Mouse (Mus musculus) lung, embryonic 14.5 days (tissue): ENCODE results near the gene Hoga1. TPM values are rescaled to one million over a fixed set of nuclear protein-coding genes. Genes with fewer than 3 reads are reported as not detected.

Source experiments
- ATAC-seq: fragments of 200-750 bp; cut with Nextera tagmentation; 2 replicates; pipeline ENCODE4 v1.8.0; 2017; ENCODE audit warnings: mild to moderate bottlenecking, moderate TSS enrichment, moderate library complexity; ENCODE audit not compliant: insufficient read depth
- DNase-seq: peaks from one replicate; pipeline ENCODE4 v3.0.0-alpha.2; 2015
- H3K27ac ChIP-seq: fragments of 300-500 bp; sonication (generic); 2 replicates; pipeline ENCODE4 v1.5.1; 2014; ENCODE audit warnings: low read depth, mild to moderate bottlenecking, moderate library complexity
- H3K27me3 ChIP-seq: fragments of 300-500 bp; sonication (generic); 2 replicates; pipeline ENCODE4 v1.6.1; 2014; ENCODE audit warnings: low read length, control low read depth; ENCODE audit not compliant: insufficient read depth
- H3K36me3 ChIP-seq: fragments of 300-500 bp; sonication (generic); 2 replicates; pipeline ENCODE4 v1.6.1; 2014; ENCODE audit warnings: control low read depth; ENCODE audit not compliant: insufficient read depth
- H3K4me1 ChIP-seq: fragments of 300-500 bp; sonication (generic); 2 replicates; pipeline ENCODE4 v1.6.1; 2014; ENCODE audit warnings: antibody characterized with exemption, control low read depth; ENCODE audit not compliant: insufficient read depth
- H3K4me2 ChIP-seq: fragments of 300-500 bp; sonication (generic); 2 replicates; pipeline ENCODE4 v1.6.1; 2014; ENCODE audit warnings: mild to moderate bottlenecking
- H3K4me3 ChIP-seq: fragments of 300-500 bp; sonication (generic); 2 replicates; pipeline ENCODE4 v1.5.1; 2014; ENCODE audit warnings: low read depth, low read length
- H3K9ac ChIP-seq: fragments of 300-500 bp; sonication (generic); 2 replicates; pipeline ENCODE4 v1.6.1; 2014
- H3K9me3 ChIP-seq: fragments of 300-500 bp; sonication (generic); 2 replicates; pipeline ENCODE4 v1.6.1; 2016; ENCODE audit warnings: low read depth, low read length, control low read depth
- CTCF ChIP-seq: IDR thresholded peaks from 2 replicates; pipeline ENCODE4 v1.5.1; 2016; ENCODE audit warnings: antibody characterized with exemption, low read depth
- WGBS: fragments of 180-500 bp; shearing (Covaris S2); extraction: QIAGEN DNeasy Blood & Tissue Kit; methylation state at CpG from one replicate; pipeline ENCODE4 v1.1.7; 2014; 5-methylcytosine and 5-hydroxymethylcytosine counted together
- polyA plus RNA-seq: library from polyadenylated mRNA; unstranded; fragments of >200 nt; fragmentation: Nextera tagmentation; extraction: Ambion mirVana; gene quantifications from 2 replicates; pipeline ENCODE4 v1.2.1, GENCODE M21; 2014

The Hoga1 gene
- polyA plus RNA-seq, 1 experiment from 2014 or later = 1.2 TPM

- DNase-seq (no peak), ATAC-seq (no peak)
- Histone ChIP-seq H3K27me3 (no peaks in the 10 kb centered on the region), H3K36me3 (no peaks in the 10 kb centered on the region), H3K4me2 (no peak overlapping the region), H3K9ac (no peak overlapping the region), H3K4me1 (peaks cover 12% of the 10 kb centered on the region; the same call in 1 of the 2 replicates), H3K27ac (no peak overlapping the region), H3K4me3 (no peak overlapping the region), H3K9me3 (no peaks in the 10 kb centered on the region)
- TF ChIP-seq CTCF = no peak
- 60% methylated on average over 6 of the region's 6 CpGs for WGBS
These were observed 41.2 kb upstream of the Hoga1 start for GRCm38 (mm10) chr19:42004258-42004657.

- Histone ChIP-seq H3K4me1 (peaks cover 6% of the 10 kb centered on the region; the same call in 1 of the 2 replicates), H3K9ac (no peak overlapping the region), H3K4me2 (no peak overlapping the region), H3K27ac (no peak overlapping the region), H3K36me3 (no peaks in the 10 kb centered on the region), H3K4me3 (no peak overlapping the region), H3K9me3 (no peaks in the 10 kb centered on the region), H3K27me3 (no peaks in the 10 kb centered on the region)
- ATAC-seq (no peak), DNase-seq (no peak)
- 55% methylated on average over 3 of the region's 3 CpGs for WGBS
- TF ChIP-seq CTCF = no peak
These were observed 39.8 kb upstream of the Hoga1 start for GRCm38 (mm10) chr19:42005616-42006015.

DNA sequence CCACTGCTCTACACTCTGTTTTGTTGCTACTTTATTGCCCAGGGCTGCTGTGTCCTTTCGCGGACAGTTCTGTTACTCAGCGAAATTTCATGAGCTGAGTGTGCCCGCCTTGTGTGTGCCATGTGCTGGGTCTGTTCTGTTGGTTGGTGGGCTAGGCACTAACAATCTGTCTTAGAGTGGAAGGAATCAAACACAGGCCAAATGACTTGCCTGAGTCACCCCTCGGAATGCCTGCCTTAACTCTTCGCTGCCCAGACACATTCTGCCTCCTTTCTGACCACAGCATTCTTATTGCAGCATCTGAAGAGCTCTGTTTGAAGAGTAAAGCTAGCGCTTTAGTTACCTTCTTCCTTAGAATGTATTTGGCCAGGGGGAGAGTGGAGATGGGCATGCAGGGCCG is 38.8 kb upstream of the Hoga1 start:
- 53% methylated on average over 8 of the region's 8 CpGs for WGBS
- TF ChIP-seq CTCF = no peak
- H3K9ac ChIP-seq = no peak overlapping the region
- H3K27ac ChIP-seq = no peak overlapping the region
- no peaks in the 10 kb centered on the region for H3K4me1 ChIP-seq
- H3K4me3 ChIP-seq = no peak overlapping the region
- ATAC-seq = no peak
- no peaks in the 10 kb centered on the region for H3K36me3 ChIP-seq
- no peaks in the 10 kb centered on the region for H3K9me3 ChIP-seq
- no peak overlapping the region for H3K4me2 ChIP-seq
- DNase-seq = no peak
- no peaks in the 10 kb centered on the region for H3K27me3 ChIP-seq

DNA sequence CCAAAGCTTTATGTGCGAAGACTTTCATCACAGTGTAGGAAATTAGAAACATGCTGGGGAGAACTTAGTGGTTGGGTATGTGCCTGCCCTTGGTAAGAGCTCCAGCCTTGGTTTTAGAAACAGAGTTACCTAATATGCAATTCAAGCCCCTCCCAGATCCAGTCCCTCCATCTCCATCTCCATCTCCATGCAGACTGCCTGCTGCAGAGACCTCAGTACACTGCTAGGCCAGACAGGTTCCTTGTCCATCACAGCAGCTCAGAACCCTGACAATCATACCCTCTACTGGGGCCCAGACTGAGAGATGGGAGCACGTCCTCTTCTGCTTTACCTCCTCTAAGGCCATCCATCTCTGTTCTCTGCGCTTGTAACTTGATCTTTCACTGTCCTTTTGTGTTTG is 36.8 kb upstream of the Hoga1 start:
- no peak for ATAC-seq
- H3K4me1 ChIP-seq = no peaks in the 10 kb centered on the region

GRCm38 (mm10) chr19:42009067-42009466 is 36.3 kb upstream of the Hoga1 start:
- WGBS = 29% methylated on average over 7 of the region's 7 CpGs
- Histone ChIP-seq H3K9ac (no peak overlapping the region), H3K27ac (0 out of 2 replicates have a peak overlapping the region, but pooled peaks have one; percentile 8), H3K4me3 (no peak overlapping the region), H3K27me3 (no peaks in the 10 kb centered on the region), H3K36me3 (no peaks in the 10 kb centered on the region), H3K4me2 (no peak overlapping the region), H3K4me1 (no peaks in the 10 kb centered on the region), H3K9me3 (no peaks in the 10 kb centered on the region)
- TF ChIP-seq CTCF = no peak
- ATAC-seq = no peak
- DNase-seq = no peak

More for the DNA sequence above, 36.8 kb upstream of the Hoga1 start:
- WGBS = 43% methylated on average over 3 of the region's 3 CpGs
- Histone ChIP-seq H3K27ac (no peak overlapping the region), H3K9ac (no peak overlapping the region), H3K4me3 (no peak overlapping the region), H3K27me3 (no peaks in the 10 kb centered on the region), H3K9me3 (no peaks in the 10 kb centered on the region), H3K4me2 (no peak overlapping the region), H3K36me3 (no peaks in the 10 kb centered on the region)
- no peak for TF ChIP-seq CTCF
- no peak for DNase-seq

DNA sequence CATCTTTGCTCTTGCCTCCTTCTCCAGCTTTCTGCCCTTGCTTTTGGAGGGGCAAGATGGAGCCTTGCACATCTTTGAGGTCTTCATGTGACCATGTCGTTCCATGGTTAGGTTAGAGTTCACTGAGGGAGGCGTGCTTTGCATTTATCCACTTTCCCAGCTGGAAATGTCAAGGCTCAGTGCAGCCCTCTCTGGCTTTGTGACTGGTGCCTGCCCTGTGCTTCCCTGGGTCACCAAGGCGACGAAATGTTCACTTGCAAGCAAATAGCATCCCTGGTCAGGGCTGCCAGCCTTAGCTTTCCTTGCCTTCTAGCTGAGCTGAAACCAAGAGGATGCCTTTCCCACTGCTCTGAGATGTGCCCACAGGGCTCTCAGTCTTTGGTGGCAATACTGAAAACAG is 35.0 kb upstream of the Hoga1 start:
- WGBS = 70% methylated on average over 4 of the region's 4 CpGs
- no peaks in the 10 kb centered on the region for H3K36me3 ChIP-seq
- TF ChIP-seq CTCF = no peak
- no peaks in the 10 kb centered on the region for H3K4me1 ChIP-seq
- no peaks in the 10 kb centered on the region for H3K27me3 ChIP-seq
- H3K27ac ChIP-seq = no peak overlapping the region
- H3K9me3 ChIP-seq = no peaks in the 10 kb centered on the region
- DNase-seq = no peak
- no peak overlapping the region for H3K4me3 ChIP-seq
- no peak overlapping the region for H3K4me2 ChIP-seq
- H3K9ac ChIP-seq = no peak overlapping the region
- no peak for ATAC-seq

GRCm38 (mm10) chr19:42011123-42011522 is 34.3 kb upstream of the Hoga1 start:
- H3K9ac ChIP-seq = no peak overlapping the region
- no peak overlapping the region for H3K27ac ChIP-seq
- 77% methylated on average over 7 of the region's 7 CpGs for WGBS
- TF ChIP-seq CTCF = no peak
- H3K4me2 ChIP-seq = no peak overlapping the region
- ATAC-seq = no peak
- no peaks in the 10 kb centered on the region for H3K9me3 ChIP-seq
- no peaks in the 10 kb centered on the region for H3K27me3 ChIP-seq
- no peaks in the 10 kb centered on the region for H3K36me3 ChIP-seq
- no peaks in the 10 kb centered on the region for H3K4me1 ChIP-seq
- DNase-seq = no peak
- H3K4me3 ChIP-seq = no peak overlapping the region
